Mouse (Mus musculus) neural tube, embryonic 13.5 days (tissue): Measurements from ENCODE around the gene Msrb3. TPM values are rescaled to one million over a fixed set of nuclear protein-coding genes. Genes with fewer than 3 reads are reported as not detected.

Source experiments
- polyA plus RNA-seq: library from polyadenylated mRNA; unstranded; fragments of >200 nt; fragmentation: Nextera tagmentation; extraction: Ambion mirVana; gene quantifications from 2 replicates; pipeline ENCODE4 v1.2.1, GENCODE M21; 2015

The Msrb3 gene
- polyA plus RNA-seq, 1 experiment from 2014 or later, result 1.0 TPM

Other genes with a start within 250 kb of the Msrb3 start
- 3.1 TPM in 2 replicates for gene Lemd3, start 80.2 kb upstream of the Msrb3 start, polyA plus RNA-seq
- gene Wif1, start 134.9 kb upstream of the Msrb3 start, polyA plus RNA-seq, result 5.0 and 8.1 TPM in 2 replicates